Mouse (Mus musculus): ENCODE results near the gene Reps2. TPM values are rescaled to one million over a fixed set of nuclear protein-coding genes. Genes with fewer than 3 reads are reported as not detected.

Reps2 gene
- polyA plus RNA-seq, 1 experiment from 2014 or later: 2.0 TPM

- peak; percentile 30; the same call in 1 of the 2 replicates for ATAC-seq (ENCODE audit: low FRiP score, low read depth)
- 42% methylated on average over 2 of the region's 2 CpGs for WGBS
Measured at GRCm38 (mm10) chrX:162527240-162527639, 116.2 kb downstream of the Reps2 start.

GRCm38 (mm10) chrX:162521831-162522514 is 121.5 kb downstream of the Reps2 start:
- Histone ChIP-seq H3K27me3 (peaks cover 39% of the 10 kb centered on the region), H3K36me3 (no peaks in the 10 kb centered on the region), H3K4me1 (no peaks in the 10 kb centered on the region), H3K9ac (replicated peaks) (no peak overlapping the region), H3K9me3 (no peaks in the 10 kb centered on the region), H3K4me2 (replicated peaks) (no peak overlapping the region), H3K4me3 (no peak overlapping the region), H3K27ac (replicated peaks) (no peak overlapping the region)
- 59% methylated on average over 9 of the region's 9 CpGs for WGBS
- ATAC-seq (ENCODE audit: low FRiP score, low read depth): no peak

More at GRCm38 (mm10) chrX:162527240-162527639, 116.2 kb downstream of the Reps2 start:
- no peak overlapping the region for H3K27ac ChIP-seq (replicated peaks)
- no peaks in the 10 kb centered on the region for H3K9me3 ChIP-seq
- H3K27me3 ChIP-seq: peaks cover 29% of the 10 kb centered on the region
- no peak overlapping the region for H3K9ac ChIP-seq (replicated peaks)
- no peaks in the 10 kb centered on the region for H3K4me1 ChIP-seq
- H3K36me3 ChIP-seq: no peaks in the 10 kb centered on the region
- no peak overlapping the region for H3K4me3 ChIP-seq
- no peak overlapping the region for H3K4me2 ChIP-seq (replicated peaks)

GRCm38 (mm10) chrX:162521197-162521596 is 122.3 kb downstream of the Reps2 start:
- 41% methylated on average over 4 of the region's 4 CpGs for WGBS

GRCm38 (mm10) chrX:162520374-162520773 is 123.1 kb downstream of the Reps2 start:
- Histone ChIP-seq H3K9me3 (no peaks in the 10 kb centered on the region), H3K27me3 (peaks cover 36% of the 10 kb centered on the region), H3K4me3 (no peak overlapping the region)

More at GRCm38 (mm10) chrX:162521197-162521596, 122.3 kb downstream of the Reps2 start:
- no peak overlapping the region for H3K27ac ChIP-seq (replicated peaks)
- H3K4me2 ChIP-seq (replicated peaks): no peak overlapping the region
- no peaks in the 10 kb centered on the region for H3K4me1 ChIP-seq
- no peak overlapping the region for H3K9ac ChIP-seq (replicated peaks)
- ATAC-seq (ENCODE audit: low FRiP score, low read depth): no peak
- no peak overlapping the region for H3K4me3 ChIP-seq
- no peaks in the 10 kb centered on the region for H3K36me3 ChIP-seq
- no peaks in the 10 kb centered on the region for H3K9me3 ChIP-seq
- H3K27me3 ChIP-seq: peaks cover 39% of the 10 kb centered on the region

GRCm38 (mm10) chrX:162510426-162510980 is 132.9 kb downstream of the Reps2 start:
- H3K9ac ChIP-seq (replicated peaks): no peak overlapping the region
- 56% methylated on average over 2 of the region's 2 CpGs for WGBS
- H3K9me3 ChIP-seq: no peaks in the 10 kb centered on the region
- no peaks in the 10 kb centered on the region for H3K4me1 ChIP-seq
- H3K36me3 ChIP-seq: no peaks in the 10 kb centered on the region
- H3K27me3 ChIP-seq: peaks cover 44% of the 10 kb centered on the region
- H3K4me3 ChIP-seq: no peak overlapping the region
- no peak overlapping the region for H3K4me2 ChIP-seq (replicated peaks)
- ATAC-seq (ENCODE audit: low FRiP score, low read depth): no peak
- no peak overlapping the region for H3K27ac ChIP-seq (replicated peaks)

More at GRCm38 (mm10) chrX:162520374-162520773, 123.1 kb downstream of the Reps2 start:
- Histone ChIP-seq H3K9ac (replicated peaks) (no peak overlapping the region), H3K4me2 (replicated peaks) (no peak overlapping the region), H3K4me1 (no peaks in the 10 kb centered on the region), H3K27ac (replicated peaks) (no peak overlapping the region), H3K36me3 (no peaks in the 10 kb centered on the region)
- WGBS: 90% methylated on average over 2 of the region's 2 CpGs
- ATAC-seq (ENCODE audit: low FRiP score, low read depth): no peak

GRCm38 (mm10) chrX:162505186-162505585 is 138.3 kb downstream of the Reps2 start:
- H3K27me3 ChIP-seq: peaks cover 52% of the 10 kb centered on the region
- H3K4me3 ChIP-seq: no peak overlapping the region
- no peak overlapping the region for H3K9ac ChIP-seq (replicated peaks)
- H3K4me2 ChIP-seq (replicated peaks): no peak overlapping the region
- H3K36me3 ChIP-seq: no peaks in the 10 kb centered on the region
- WGBS: 44% methylated on average over 2 of the region's 2 CpGs
- H3K27ac ChIP-seq (replicated peaks): no peak overlapping the region
- no peaks in the 10 kb centered on the region for H3K9me3 ChIP-seq
- ATAC-seq (ENCODE audit: low FRiP score, low read depth): no peak
- H3K4me1 ChIP-seq: no peaks in the 10 kb centered on the region

GRCm38 (mm10) chrX:162503436-162503835 is 140.0 kb downstream of the Reps2 start:
- ATAC-seq (ENCODE audit: low FRiP score, low read depth): no peak
- Histone ChIP-seq H3K36me3 (no peaks in the 10 kb centered on the region), H3K27me3 (peaks cover 37% of the 10 kb centered on the region), H3K9me3 (no peaks in the 10 kb centered on the region), H3K4me1 (no peaks in the 10 kb centered on the region), H3K27ac (replicated peaks) (no peak overlapping the region), H3K4me3 (no peak overlapping the region), H3K9ac (replicated peaks) (no peak overlapping the region), H3K4me2 (replicated peaks) (no peak overlapping the region)
- 49% methylated on average over 2 of the region's 2 CpGs for WGBS

GRCm38 (mm10) chrX:162500962-162501361 is 142.5 kb downstream of the Reps2 start:
- ATAC-seq (ENCODE audit: low FRiP score, low read depth): no peak
- Histone ChIP-seq H3K9ac (replicated peaks) (no peak overlapping the region), H3K4me3 (no peak overlapping the region), H3K27me3 (peaks cover 22% of the 10 kb centered on the region), H3K9me3 (no peaks in the 10 kb centered on the region), H3K27ac (replicated peaks) (no peak overlapping the region), H3K4me2 (replicated peaks) (no peak overlapping the region), H3K4me1 (no peaks in the 10 kb centered on the region), H3K36me3 (no peaks in the 10 kb centered on the region)
- 82% methylated on average over 3 of the region's 3 CpGs for WGBS

- 39% methylated on average over 2 of the region's 2 CpGs for WGBS
- H3K4me1 ChIP-seq: no peaks in the 10 kb centered on the region
- H3K27ac ChIP-seq (replicated peaks): no peak overlapping the region
- peaks cover 16% of the 10 kb centered on the region for H3K27me3 ChIP-seq
- no peak overlapping the region for H3K4me3 ChIP-seq
- H3K9me3 ChIP-seq: no peaks in the 10 kb centered on the region
- no peaks in the 10 kb centered on the region for H3K36me3 ChIP-seq
- ATAC-seq (ENCODE audit: low FRiP score, low read depth): no peak
- no peak overlapping the region for H3K4me2 ChIP-seq (replicated peaks)
- H3K9ac ChIP-seq (replicated peaks): no peak overlapping the region
Measured at GRCm38 (mm10) chrX:162496485-162496884, 147.0 kb downstream of the Reps2 start.

GRCm38 (mm10) chrX:162488630-162489029 is 154.8 kb downstream of the Reps2 start:
- Histone ChIP-seq H3K4me1 (no peaks in the 10 kb centered on the region), H3K36me3 (no peaks in the 10 kb centered on the region), H3K4me2 (replicated peaks) (no peak overlapping the region), H3K27me3 (peaks cover 18% of the 10 kb centered on the region), H3K27ac (replicated peaks) (no peak overlapping the region), H3K4me3 (no peak overlapping the region), H3K9ac (replicated peaks) (no peak overlapping the region), H3K9me3 (no peaks in the 10 kb centered on the region)
- no peak for ATAC-seq (ENCODE audit: low FRiP score, low read depth)
- 71% methylated on average over 1 of the region's 1 CpGs for WGBS

GRCm38 (mm10) chrX:162487734-162488133 is 155.7 kb downstream of the Reps2 start:
- no peak overlapping the region for H3K27ac ChIP-seq (replicated peaks)

GRCm38 (mm10) chrX:162470213-162470612 is 173.2 kb downstream of the Reps2 start:
- no peak overlapping the region for H3K27ac ChIP-seq (replicated peaks)
- H3K4me1 ChIP-seq: no peaks in the 10 kb centered on the region
- no peak overlapping the region for H3K9ac ChIP-seq (replicated peaks)
- H3K4me2 ChIP-seq (replicated peaks): no peak overlapping the region
- no peaks in the 10 kb centered on the region for H3K36me3 ChIP-seq
- peaks cover 21% of the 10 kb centered on the region for H3K27me3 ChIP-seq
- 81% methylated on average over 3 of the region's 3 CpGs for WGBS
- no peaks in the 10 kb centered on the region for H3K9me3 ChIP-seq
- no peak for ATAC-seq (ENCODE audit: low FRiP score, low read depth)
- H3K4me3 ChIP-seq: no peak overlapping the region

More at GRCm38 (mm10) chrX:162487734-162488133, 155.7 kb downstream of the Reps2 start:
- Histone ChIP-seq H3K9ac (replicated peaks) (no peak overlapping the region), H3K4me3 (no peak overlapping the region), H3K36me3 (no peaks in the 10 kb centered on the region), H3K4me2 (replicated peaks) (no peak overlapping the region), H3K9me3 (no peaks in the 10 kb centered on the region), H3K27me3 (peaks cover 17% of the 10 kb centered on the region), H3K4me1 (no peaks in the 10 kb centered on the region)
- ATAC-seq (ENCODE audit: low FRiP score, low read depth): no peak
